Mouse (Mus musculus) intestine, embryonic 16.5 days (tissue): ENCODE measurements around the gene Tcta. TPM values are rescaled to one million over a fixed set of nuclear protein-coding genes. Genes with fewer than 3 reads are reported as not detected.

Experiments used
- ATAC-seq: fragments of 200-750 bp; cut with Nextera tagmentation; 2 replicates; pipeline ENCODE4 v1.8.0; 2017; ENCODE audit warnings: moderate TSS enrichment, moderate library complexity
- H3K27ac ChIP-seq: fragments of 300-500 bp; sonication (generic); 2 replicates; pipeline ENCODE4 v1.5.1; 2014; ENCODE audit warnings: mild to moderate bottlenecking, low read length
- H3K27me3 ChIP-seq: fragments of 300-500 bp; sonication (generic); replicated peaks from 2 replicates; pipeline ENCODE4 v1.6.1; 2014; ENCODE audit warnings: low read length, control low read depth, mixed read lengths; ENCODE audit not compliant: control insufficient read depth, insufficient read depth
- H3K36me3 ChIP-seq: fragments of 300-500 bp; sonication (generic); 2 replicates; pipeline ENCODE4 v1.6.1; 2014; ENCODE audit warnings: low read length, control low read depth; ENCODE audit not compliant: control insufficient read depth, insufficient read depth
- H3K4me1 ChIP-seq: fragments of 300-500 bp; sonication (generic); 2 replicates; pipeline ENCODE4 v1.6.1; 2014; ENCODE audit warnings: low read length, control low read depth, mixed read lengths; ENCODE audit not compliant: control insufficient read depth, insufficient read depth
- H3K4me2 ChIP-seq: fragments of 300-500 bp; sonication (generic); 2 replicates; pipeline ENCODE4 v1.6.1; 2014; ENCODE audit warnings: low read depth, low read length, control low read depth
- H3K4me3 ChIP-seq: fragments of 300-500 bp; sonication (generic); 2 replicates; pipeline ENCODE4 v1.5.1; 2014; ENCODE audit warnings: mild to moderate bottlenecking, low read length
- H3K9ac ChIP-seq: fragments of 300-500 bp; sonication (generic); 2 replicates; pipeline ENCODE4 v1.6.1; 2014; ENCODE audit warnings: low read depth, low read length
- H3K9me3 ChIP-seq: fragments of 300-500 bp; sonication (generic); 2 replicates; pipeline ENCODE4 v1.6.1; 2016; ENCODE audit warnings: low read length, control low read depth; ENCODE audit not compliant: control insufficient read depth
- WGBS: fragments of 180-500 bp; shearing (Covaris S2); extraction: QIAGEN DNeasy Blood & Tissue Kit; methylation state at CpG from one replicate; pipeline ENCODE4 v1.1.7; 2014; 5-methylcytosine and 5-hydroxymethylcytosine counted together
- polyA plus RNA-seq: library from polyadenylated mRNA; unstranded; fragments of >200 nt; fragmentation: Nextera tagmentation; extraction: Ambion mirVana; gene quantifications from 2 replicates; pipeline ENCODE4 v1.2.1, GENCODE M21; 2015

Tcta gene
- polyA plus RNA-seq, 1 experiment from 2014 or later, result 40.9 TPM

- Histone ChIP-seq H3K4me3 (no peak overlapping the region), H3K36me3 (no peaks in the 10 kb centered on the region), H3K27me3 (no peaks in the 10 kb centered on the region), H3K27ac (peak overlapping the region; percentile 98), H3K4me2 (no peak overlapping the region), H3K9me3 (no peaks in the 10 kb centered on the region), H3K4me1 (peaks cover 35% of the 10 kb centered on the region), H3K9ac (no peak overlapping the region)
- ATAC-seq, result peak; percentile 6
Measured at GRCm38 (mm10) chr9:108341801-108342200, 35.8 kb upstream of the Tcta start.

- H3K4me3 ChIP-seq, result peak overlapping the region; percentile 82
- H3K4me2 ChIP-seq, result peak overlapping the region; percentile 33
- WGBS, result 84% methylated on average over 5 of the region's 5 CpGs
Measured at GRCm38 (mm10) chr9:108341139-108341475, 35.1 kb upstream of the Tcta start.

GRCm38 (mm10) chr9:108340258-108341138 lies 34.5 kb upstream of the Tcta start:
- Histone ChIP-seq H3K4me1 (peaks cover 30% of the 10 kb centered on the region), H3K9me3 (no peaks in the 10 kb centered on the region), H3K27me3 (no peaks in the 10 kb centered on the region), H3K27ac (peak overlapping the region; percentile 98), H3K36me3 (no peaks in the 10 kb centered on the region), H3K4me3 (peak overlapping the region; percentile 82), H3K9ac (peak overlapping the region; percentile 95), H3K4me2 (peak overlapping the region; percentile 74)
- WGBS, result 50% methylated on average over 10 of the region's 10 CpGs
- peak; percentile 19 for ATAC-seq

More at GRCm38 (mm10) chr9:108341139-108341475, 35.1 kb upstream of the Tcta start:
- Histone ChIP-seq H3K9ac (peak overlapping the region; percentile 95; the same call in 1 of the 2 replicates), H3K36me3 (no peaks in the 10 kb centered on the region), H3K27ac (peak overlapping the region; percentile 98), H3K4me1 (peaks cover 33% of the 10 kb centered on the region), H3K9me3 (no peaks in the 10 kb centered on the region), H3K27me3 (no peaks in the 10 kb centered on the region)
- ATAC-seq, result no peak

- H3K4me2 ChIP-seq, result peak overlapping the region; percentile 74
- H3K36me3 ChIP-seq, result no peaks in the 10 kb centered on the region
- H3K27ac ChIP-seq, result peak overlapping the region; percentile 98
- no peak for ATAC-seq
- peak overlapping the region; percentile 95 for H3K9ac ChIP-seq
- H3K27me3 ChIP-seq, result no peaks in the 10 kb centered on the region
- 10% methylated on average over 20 of the region's 20 CpGs for WGBS
- H3K4me3 ChIP-seq, result peak overlapping the region; percentile 82
- peaks cover 30% of the 10 kb centered on the region for H3K4me1 ChIP-seq
- H3K9me3 ChIP-seq, result no peaks in the 10 kb centered on the region
Measured at GRCm38 (mm10) chr9:108339886-108340257, 33.9 kb upstream of the Tcta start.

- Histone ChIP-seq H3K36me3 (no peaks in the 10 kb centered on the region), H3K4me1 (peaks cover 30% of the 10 kb centered on the region), H3K4me3 (peak within 1 kb of the TSS; percentile 82), H3K27me3 (no peaks in the 10 kb centered on the region), H3K4me2 (peak within 1 kb of the TSS; percentile 74), H3K9ac (peak within 1 kb of the TSS; percentile 95), H3K27ac (peak within 1 kb of the TSS; percentile 98), H3K9me3 (no peaks in the 10 kb centered on the region)
- peak; percentile 96 for ATAC-seq
- WGBS, result under 1% methylated on average over 49 of the region's 49 CpGs
Measured at GRCm38 (mm10) chr9:108338886-108339781, 33.2 kb upstream of the Tcta start, which contains the start of gene Gpx1. TSS of gene Gpx1 (plus strand) at chr9:108338903.

GRCm38 (mm10) chr9:108338551-108338885 lies 32.6 kb upstream of the Tcta start:
- H3K9ac ChIP-seq, result peak overlapping the region; percentile 95; the same call in 1 of the 2 replicates
- peak overlapping the region; percentile 82 for H3K4me3 ChIP-seq
- no peak for ATAC-seq
- H3K9me3 ChIP-seq, result no peaks in the 10 kb centered on the region
- 23% methylated on average over 6 of the region's 6 CpGs for WGBS
- H3K4me1 ChIP-seq, result peaks cover 30% of the 10 kb centered on the region
- H3K4me2 ChIP-seq, result peak overlapping the region; percentile 74
- H3K27me3 ChIP-seq, result no peaks in the 10 kb centered on the region
- peaks cover 1% of the 10 kb centered on the region; the same call in 1 of the 2 replicates for H3K36me3 ChIP-seq
- peak overlapping the region; percentile 98 for H3K27ac ChIP-seq

GRCm38 (mm10) chr9:108337848-108338550 lies 32.0 kb upstream of the Tcta start:
- no peak overlapping the region for H3K9ac ChIP-seq
- 74% methylated on average over 10 of the region's 10 CpGs for WGBS

GRCm38 (mm10) chr9:108325811-108326210 lies 19.9 kb upstream of the Tcta start:
- 96% methylated on average over 2 of the region's 2 CpGs for WGBS
- H3K4me3 ChIP-seq, result no peak overlapping the region
- H3K27me3 ChIP-seq, result no peaks in the 10 kb centered on the region
- no peak overlapping the region for H3K4me2 ChIP-seq
- no peaks in the 10 kb centered on the region for H3K9me3 ChIP-seq
- peaks cover 8% of the 10 kb centered on the region; the same call in 1 of the 2 replicates for H3K36me3 ChIP-seq
- H3K9ac ChIP-seq, result no peak overlapping the region
- H3K27ac ChIP-seq, result no peak overlapping the region
- no peaks in the 10 kb centered on the region for H3K4me1 ChIP-seq
- no peak for ATAC-seq

More at GRCm38 (mm10) chr9:108337848-108338550, 32.0 kb upstream of the Tcta start:
- Histone ChIP-seq H3K4me2 (peak overlapping the region; percentile 74; the same call in 1 of the 2 replicates), H3K9me3 (no peaks in the 10 kb centered on the region), H3K36me3 (peaks cover 4% of the 10 kb centered on the region; the same call in 1 of the 2 replicates), H3K27me3 (no peaks in the 10 kb centered on the region), H3K27ac (peak overlapping the region; percentile 98), H3K4me3 (no peak overlapping the region), H3K4me1 (peaks cover 26% of the 10 kb centered on the region)
- ATAC-seq, result no peak
